Comparison of ENCODE assay signal across 30 mouse cellular contexts in the genomic region with DNA sequence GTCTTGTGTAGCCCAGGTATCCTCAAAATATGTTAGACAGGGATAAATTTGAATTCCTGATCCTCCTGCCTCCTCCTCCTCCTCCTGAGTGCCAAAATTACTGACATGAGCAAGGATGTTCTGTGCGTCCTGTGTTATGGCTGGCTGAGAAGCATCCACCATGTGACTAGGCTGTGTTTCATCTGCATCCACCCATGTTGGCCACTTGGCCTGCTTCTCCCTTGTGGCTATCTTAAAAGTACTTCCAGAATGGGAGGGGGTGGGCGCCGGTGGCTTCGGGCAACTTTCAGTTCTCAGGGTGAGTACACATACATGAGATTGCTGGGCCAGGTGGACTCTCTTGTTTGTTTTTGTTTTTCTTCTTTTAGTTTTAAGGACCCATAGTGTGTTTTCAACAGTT. TPM values are rescaled to one million over a fixed set of nuclear protein-coding genes. Genes with fewer than 3 reads are reported as not detected.
DNase-seq lines count a peak whose midpoint lies in the region; ATAC-seq and TF ChIP-seq lines count a peak whose summit lies in the region.
"Had no signal": no experiment of that assay in that cellular context is flagged by ENCODE, and none has a peak within 500 bp of the region (broad histone marks: within the 10 kb centered on the region; RNA-seq: fewer than 3 reads in every experiment).

No protein-coding gene starts in this region.

- no peak for TF ChIP-seq CTCF in CH12.LX (conservative IDR thresholded peaks at IDR 0.05 in 1 of 2, IDR thresholded peaks at IDR 0.05 in 1 of 2; ENCODE audit: low read depth in 2 of 2, low read length in 2 of 2)

- 44% methylated on average over 4 of the region's 4 CpGs for WGBS in kidney, embryonic 14.5 days

- ATAC-seq in kidney, embryonic 14.5 days (ENCODE audit: low FRiP score, low TSS enrichment) = no peak
- ATAC-seq in erythroid progenitor cell, adult 5-6 weeks (replicated peaks; ENCODE audit: low FRiP score, poor library complexity, severe bottlenecking) = no peak
- ATAC-seq: forebrain, embryonic 14.5 days; forebrain, postnatal 0 days; intestine, embryonic 15.5 days had no signal

- H3K4me1 ChIP-seq in kidney, embryonic 14.5 days (ENCODE audit: control insufficient read depth, insufficient read depth, low read length) = peaks cover 16% of the 10 kb centered on the region
- H3K4me1 ChIP-seq in CH12.LX (ENCODE audit: control insufficient read depth in 1 of 2, insufficient read depth in 2 of 2) = peaks cover 17 to 37% of the 10 kb centered on the region in 2 experiments
- H3K4me1 ChIP-seq: hindbrain, embryonic 15.5 days had no signal

- in situ Hi-C loops in CH12.LX (cut with MboI; ENCODE audit: low pct_ligation_motif_present, low pct_unique_long_range_greater_than_20kb, low sequenced_read_pairs) = no loop called here

- H3K4me3 ChIP-seq in kidney, embryonic 14.5 days (ENCODE audit: low read length) = no peak overlapping the region
- H3K4me3 ChIP-seq in CH12.LX (replicated peaks in 1 of 3; ENCODE audit: low read depth in 2 of 3, low read length in 2 of 3, poor library complexity in 1 of 3) = no peak overlapping the region
- H3K4me3 ChIP-seq: gastrocnemius, adult 2 months; heart, embryonic 12.5 days; heart, embryonic 15.5 days; hindbrain, embryonic 12.5 days; hindbrain, embryonic 15.5 days; intestine, embryonic 15.5 days had no signal

- DNase-seq in kidney, postnatal 4 days = no peak
- peak; percentile 22 for DNase-seq in A20 (ENCODE audit: low read depth, low spot score)
- DNase-seq in CH12.LX (ENCODE audit: extremely low read depth) = no peak
- DNase-seq in embryo, embryonic 9.5 days (ENCODE audit: extremely low spot score) = no peak
- DNase-seq: adrenal gland, postnatal 25 days; cerebellum, adult 11-12 months; cerebellum, adult 8-10 months; cerebellum, postnatal 10 days; cerebellum, postnatal 36 days; embryo, embryonic 11 days; forebrain, postnatal 0 days; gastrocnemius, postnatal 14 days; heart, postnatal 10 days; heart, postnatal 4 days had no signal

- H3K9ac ChIP-seq in kidney, embryonic 14.5 days (ENCODE audit: low read depth, low read length) = no peak overlapping the region
- no peak overlapping the region for H3K9ac ChIP-seq in CH12.LX (ENCODE audit: insufficient read depth, low read depth)
- H3K9ac ChIP-seq: forebrain, postnatal 0 days; heart, embryonic 12.5 days; heart, embryonic 15.5 days; hindbrain, embryonic 12.5 days; hindbrain, embryonic 15.5 days; intestine, embryonic 15.5 days had no signal

- TF ChIP-seq EP300 in CH12.LX (IDR thresholded peaks at IDR 0.05; ENCODE audit: low read length) = 0 out of 2 replicates have a peak, but pooled peaks have one; percentile 31

- no peaks in the 10 kb centered on the region for H3K36me3 ChIP-seq in kidney, embryonic 14.5 days (ENCODE audit: control insufficient read depth, insufficient read depth, low read length)
- H3K36me3 ChIP-seq in CH12.LX (replicated peaks in 1 of 2; ENCODE audit: control insufficient read depth in 1 of 2, insufficient read depth in 1 of 2, low read length in 1 of 2) = peaks cover 12 to 14% of the 10 kb centered on the region in 2 experiments
- H3K36me3 ChIP-seq: G1E; heart, embryonic 12.5 days; heart, embryonic 15.5 days; hindbrain, embryonic 12.5 days; hindbrain, embryonic 15.5 days; intestine, embryonic 15.5 days had no signal

- no peak for TF ChIP-seq POLR2A in CH12.LX (IDR thresholded peaks at IDR 0.05; ENCODE audit: low read depth, low read length)

- 0 out of 2 replicates have a peak overlapping the region, but pooled peaks have one; percentile 24 for H3K27ac ChIP-seq in kidney, embryonic 14.5 days (ENCODE audit: low read depth, low read length)
- no peak overlapping the region for H3K27ac ChIP-seq in CH12.LX (ENCODE audit: insufficient read depth, low read depth)
- H3K27ac ChIP-seq: gastrocnemius, adult 2 months; heart, embryonic 15.5 days; hindbrain, embryonic 12.5 days; hindbrain, embryonic 15.5 days; intestine, embryonic 15.5 days had no signal

- dilution Hi-C loops in CH12.LX (cut with MboI; ENCODE audit: extremely low pct_ligation_motif_present, extremely low pct_unique_long_range_greater_than_20kb, low sequenced_read_pairs) = no loop called here

- no peaks in the 10 kb centered on the region for H3K27me3 ChIP-seq in kidney, embryonic 14.5 days (ENCODE audit: control insufficient read depth, insufficient read depth, low read length)
- H3K27me3 ChIP-seq in CH12.LX (replicated peaks) = no peaks in the 10 kb centered on the region
- H3K27me3 ChIP-seq: heart, embryonic 12.5 days; hindbrain, embryonic 12.5 days; hindbrain, embryonic 15.5 days; intestine, embryonic 15.5 days; Patski had no signal

- H3K79me2 ChIP-seq in CH12.LX (replicated peaks; ENCODE audit: control insufficient read depth, extremely low read depth, insufficient read depth, poor library complexity, severe bottlenecking) = no peaks in the 10 kb centered on the region

- no peaks in the 10 kb centered on the region for H3K9me3 ChIP-seq in kidney, embryonic 14.5 days (ENCODE audit: control insufficient read depth, low read length)
- peaks cover 9% of the 10 kb centered on the region for H3K9me3 ChIP-seq in CH12.LX (replicated peaks; ENCODE audit: low read length)
- H3K9me3 ChIP-seq: G1E; heart, embryonic 12.5 days; heart, embryonic 15.5 days; hindbrain, embryonic 12.5 days; hindbrain, embryonic 15.5 days; intestine, embryonic 15.5 days had no signal

- no peak overlapping the region for H3K4me2 ChIP-seq in kidney, embryonic 14.5 days (replicated peaks; ENCODE audit: low read depth, low read length)
- H3K4me2 ChIP-seq in CH12.LX (ENCODE audit: insufficient read depth, low read depth, poor library complexity, severe bottlenecking) = no peak overlapping the region
- H3K4me2 ChIP-seq: heart, embryonic 12.5 days; heart, embryonic 15.5 days; hindbrain, embryonic 12.5 days; hindbrain, embryonic 15.5 days; intestine, embryonic 15.5 days had no signal

- no peak for TF ChIP-seq RAD21 in CH12.LX (IDR thresholded peaks at IDR 0.05; ENCODE audit: low read depth, low read length)

TF ChIP-seq in CH12.LX, 34 proteins besides CTCF, POLR2A, EP300 and RAD21:
- TF ChIP-seq MAZ (IDR thresholded peaks at IDR 0.05; ENCODE audit: low read depth, low read length) (0 out of 2 replicates have a peak, but pooled peaks have one; percentile 40), MXI1 (IDR thresholded peaks at IDR 0.05; ENCODE audit: low read depth, low read length) (0 out of 2 replicates have a peak, but pooled peaks have one; percentile 31), TCF12 (IDR thresholded peaks at IDR 0.05; ENCODE audit: low read depth, low read length) (peak; percentile 41; the same call in 1 of the 2 replicates), UBTF (IDR thresholded peaks at IDR 0.05; ENCODE audit: low read depth, low read length) (no peak), IRF4 (IDR thresholded peaks at IDR 0.05; ENCODE audit: low read depth, low read length) (peak; percentile 49; the same call in 1 of the 2 replicates), USF1 (IDR thresholded peaks at IDR 0.05; ENCODE audit: low read depth, low read length) (peak; percentile 25; the same call in 1 of the 2 replicates), E2F4 (IDR thresholded peaks at IDR 0.05; ENCODE audit: insufficient replicate concordance, low read depth, low read length) (no peak), HCFC1 (IDR thresholded peaks at IDR 0.05; ENCODE audit: low read depth, low read length) (no peak), MEF2A (IDR thresholded peaks at IDR 0.05; ENCODE audit: borderline replicate concordance, low read depth, low read length) (no peak), CHD2 (IDR thresholded peaks at IDR 0.05; ENCODE audit: low read length) (no peak)

RNA-seq across cellular contexts. Expression of a gene that starts 11.7 kb away (rescaled TPM):
- polyA plus RNA-seq in kidney, embryonic 14.5 days (2014; fragmentation: Nextera tagmentation; extraction: Ambion mirVana) = 16.8 and 25.9 TPM in 2 replicates
- total RNA-seq in CH12.LX (2012; rRNA removed) (156 and 207 TPM in 2 replicates), CH12.LX (2014; rRNA removed) (110 and 119 TPM in 2 replicates)
- 235 and 291 TPM in 2 replicates for polyA plus RNA-seq in CH12.LX (2012; ENCODE audit: insufficient read length, low read depth)
- total RNA-seq in erythroid progenitor cell, adult 5-6 weeks (2015; ENCODE audit: low replicate concordance) = 204 and 216 TPM in 2 replicates
- total RNA-seq in erythroid progenitor cell, adult 5-6 weeks (2017; ENCODE audit: low replicate concordance) = 167 and 189 TPM in 2 replicates

RNA-seq across cellular contexts. Expression of a gene that starts 25.5 kb away (rescaled TPM):
- not detected in 2 replicates for polyA plus RNA-seq in kidney, embryonic 14.5 days (2014; fragmentation: Nextera tagmentation; extraction: Ambion mirVana)
- 3.1 and 9.7 TPM in 2 replicates for total RNA-seq in CH12.LX (2012; rRNA removed)
- not detected in 2 replicates for total RNA-seq in CH12.LX (2014; rRNA removed)
- 0.90 and 1.6 TPM in 2 replicates for polyA plus RNA-seq in CH12.LX (2012; ENCODE audit: insufficient read length, low read depth)
- not detected in 2 replicates for total RNA-seq in erythroid progenitor cell, adult 5-6 weeks (2015; ENCODE audit: low replicate concordance)
- not detected in 2 replicates for total RNA-seq in erythroid progenitor cell, adult 5-6 weeks (2017; ENCODE audit: low replicate concordance)
- total RNA-seq: adrenal gland, adult 8-10 months; adrenal gland, postnatal 25 days; forebrain, postnatal 0 days; gastrocnemius, adult 2 months; gastrocnemius, postnatal 14 days; heart, adult 18-20 months; heart, postnatal 10 days; heart, postnatal 4 days had no signal
- polyA plus RNA-seq: embryonic facial prominence, embryonic 11.5 days; embryonic facial prominence, embryonic 14.5 days; forebrain, embryonic 11.5 days; heart, embryonic 12.5 days; heart, embryonic 15.5 days; Patski had no signal

RNA-seq across cellular contexts. Expression of a gene that starts 30.4 kb away (rescaled TPM):
- 39.2 and 39.5 TPM in 2 replicates for polyA plus RNA-seq in kidney, embryonic 14.5 days (2014; fragmentation: Nextera tagmentation; extraction: Ambion mirVana)
- total RNA-seq in CH12.LX (2012; rRNA removed) (29.1 and 34.2 TPM in 2 replicates), CH12.LX (2014; rRNA removed) (20.9 and 25.7 TPM in 2 replicates)
- polyA plus RNA-seq in CH12.LX (2012; ENCODE audit: insufficient read length, low read depth) = 13.2 and 14.9 TPM in 2 replicates
- total RNA-seq in erythroid progenitor cell, adult 5-6 weeks (2015; ENCODE audit: low replicate concordance) = 16.3 and 41.1 TPM in 2 replicates
- total RNA-seq in erythroid progenitor cell, adult 5-6 weeks (2017; ENCODE audit: low replicate concordance) = 42.2 and 94.6 TPM in 2 replicates
